Mouse (Mus musculus): ENCODE measurements around the gene Fnbp1. TPM values are rescaled to one million over a fixed set of nuclear protein-coding genes. Genes with fewer than 3 reads are reported as not detected.

The Fnbp1 gene
- total RNA-seq, 1 experiment from 2014 or later: 67.2 TPM

Other genes starting within 250 kb of the Fnbp1 start
- gene Ptges, start 212.1 kb downstream of the Fnbp1 start, total RNA-seq (2017): 0.10 to 4.4 TPM (median 0.11 TPM) in 3 replicates
- 36.4 to 42.7 TPM (median 42.4 TPM) in 3 replicates for gene Tor1b, start 189.0 kb downstream of the Fnbp1 start, total RNA-seq (2017)
- 78.8 to 178 TPM (median 108 TPM) in 3 replicates for gene Tor1a, start 174.1 kb downstream of the Fnbp1 start, total RNA-seq (2017)
- 95.8 to 155 TPM (median 141 TPM) in 3 replicates for gene BC005624, start 159.8 kb downstream of the Fnbp1 start, total RNA-seq (2017)
- 2.2 to 10.4 TPM (median 3.5 TPM) in 3 replicates for gene Usp20, start 159.7 kb downstream of the Fnbp1 start, total RNA-seq (2017)
- gene Gpr107, start 10.3 kb upstream of the Fnbp1 start, total RNA-seq (2017): 31.3 to 44.8 TPM (median 35.7 TPM) in 3 replicates
- not detected in 3 replicates for gene Ncs1, start 103.8 kb upstream of the Fnbp1 start, total RNA-seq (2017)
- not detected in 3 replicates for gene Hmcn2, start 172.4 kb upstream of the Fnbp1 start, total RNA-seq (2017)

Data from monocyte, adult 5-6 weeks (primary cell).